Mouse (Mus musculus): ENCODE measurements around the gene Gid8.

DNA sequence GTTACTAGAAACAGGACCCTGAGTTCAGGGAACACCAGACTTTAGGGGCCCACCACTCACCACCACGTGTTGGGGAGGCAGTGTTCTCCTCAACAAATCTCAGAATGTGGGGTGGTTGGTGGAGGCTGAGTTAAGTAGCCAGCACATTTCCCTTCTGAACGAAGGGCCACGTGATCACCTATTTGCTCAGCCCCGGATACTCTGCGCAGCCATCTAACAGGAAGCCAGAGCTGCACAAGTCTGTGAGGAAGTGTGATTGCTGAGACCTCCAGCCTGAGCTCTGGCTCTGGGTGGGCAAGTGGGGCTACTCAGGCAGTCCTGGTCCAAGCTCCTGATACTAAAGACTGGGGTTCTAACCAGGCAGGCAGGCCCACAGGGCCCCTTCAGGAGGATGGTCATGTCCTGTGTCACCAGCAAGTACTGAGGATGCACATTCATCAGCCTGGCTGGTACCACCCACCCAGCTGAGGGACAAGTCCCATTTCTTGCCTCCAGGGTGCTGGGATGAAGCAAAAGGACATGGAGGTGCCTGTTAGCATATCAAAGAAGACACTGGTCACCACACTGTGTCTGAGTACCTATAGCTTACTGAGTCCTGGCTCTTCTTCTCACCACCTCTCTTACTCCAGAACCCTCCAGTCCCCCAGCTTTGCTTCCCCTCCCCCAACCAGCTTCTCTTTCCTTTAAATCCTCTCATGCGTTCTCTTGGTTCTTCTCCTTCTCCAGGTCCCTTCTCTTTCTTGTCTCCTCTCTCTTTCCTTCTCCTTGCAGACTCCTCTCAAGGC, 16.9 kb downstream of the Gid8 start:
- TF ChIP-seq POLR2AphosphoS5 (IDR thresholded peaks at IDR 0.05; ENCODE audit: borderline replicate concordance, low read depth, low read length), result no peak
- TF ChIP-seq POLR2A (IDR thresholded peaks at IDR 0.05; ENCODE audit: control insufficient read depth in 1 of 2, insufficient read depth in 1 of 2, low read depth in 1 of 2, low read length in 2 of 2, poor library complexity in 1 of 2), result peak; percentile 24 to 73; a peak in 2 of 4 replicates
- no peak for TF ChIP-seq CTCF (IDR thresholded peaks at IDR 0.05 in 2 of 3, conservative IDR thresholded peaks at IDR 0.05 in 1 of 3; ENCODE audit: control insufficient read depth in 1 of 3, insufficient read depth in 1 of 3, low read depth in 2 of 3, low read length in 3 of 3, poor library complexity in 1 of 3, severe bottlenecking in 1 of 3)
- TF ChIP-seq HCFC1 (IDR thresholded peaks at IDR 0.05; ENCODE audit: low read depth, low read length), result peak; percentile 58; the same call in 1 of the 2 replicates

All from MEL (cell line).